Mouse (Mus musculus) liver, embryonic 14.5 days (tissue): Measurements from ENCODE around the gene Chpf. TPM values are rescaled to one million over a fixed set of nuclear protein-coding genes. Genes with fewer than 3 reads are reported as not detected.
A peak's percentile ranks its signal among the peaks of the same experiment; 100 is the strongest.

Experiments used
- ATAC-seq: fragments of 200-750 bp; cut with Nextera tagmentation; 2 replicates; pipeline ENCODE4 v1.8.0; 2017; ENCODE audit warnings: moderate number of reproducible peaks, mild to moderate bottlenecking, moderate library complexity; ENCODE audit not compliant: insufficient read depth
- DNase-seq, 3 experiments: peaks; one replicate each; pipeline ENCODE4 v3.0.0-alpha.2; 2012 to 2013; ENCODE audit warnings: low read depth in 3 of 3, low spot score in 3 of 3
- H3K27ac ChIP-seq: fragments of 300-500 bp; sonication (generic); 2 replicates; pipeline ENCODE4 v1.5.1; 2014; ENCODE audit warnings: moderate library complexity, mild to moderate bottlenecking, control low read depth, inconsistent platforms
- H3K27me3 ChIP-seq: fragments of 300-500 bp; sonication (generic); 2 replicates; pipeline ENCODE4 v1.6.1; 2014; ENCODE audit warnings: mild to moderate bottlenecking, low read length, moderate library complexity; ENCODE audit not compliant: control insufficient read depth, insufficient read depth
- H3K36me3 ChIP-seq: fragments of 300-500 bp; sonication (generic); replicated peaks from 2 replicates; pipeline ENCODE4 v1.6.1; 2014; ENCODE audit warnings: low read depth; ENCODE audit not compliant: control insufficient read depth, insufficient read depth
- H3K4me1 ChIP-seq, 2 experiments: fragments of 200-500 bp in 1 of 2; fragments of 300-500 bp in 1 of 2; sonication (generic) in 1 of 2; replicated peaks; 2 replicates each; pipeline ENCODE4 v1.6.1; 2012 to 2014; ENCODE audit warnings: antibody characterized with exemption in 1 of 2, inconsistent platforms in 1 of 2, low read length in 1 of 2; ENCODE audit not compliant: control insufficient read depth in 2 of 2, insufficient read depth in 2 of 2
- H3K4me2 ChIP-seq: fragments of 300-500 bp; sonication (generic); 2 replicates; pipeline ENCODE4 v1.6.1; 2014; ENCODE audit warnings: low read depth, mild to moderate bottlenecking, control low read depth, moderate library complexity
- H3K4me3 ChIP-seq, 2 experiments: fragments of 200-500 bp in 1 of 2; fragments of 300-500 bp in 1 of 2; sonication (generic) in 1 of 2; 2 replicates each; pipeline ENCODE4 v1.5.1; 2012 to 2014; ENCODE audit warnings: low read depth in 2 of 2, low read length in 2 of 2, mild to moderate bottlenecking in 2 of 2, control low read depth in 1 of 2, inconsistent platforms in 1 of 2, moderate library complexity in 1 of 2; ENCODE audit not compliant: insufficient read depth in 1 of 2
- H3K9ac ChIP-seq: fragments of 300-500 bp; sonication (generic); replicated peaks from 2 replicates; pipeline ENCODE4 v1.6.1; 2014; ENCODE audit warnings: mild to moderate bottlenecking, control low read depth, moderate library complexity
- H3K9me3 ChIP-seq: fragments of 300-500 bp; sonication (generic); 2 replicates; pipeline ENCODE4 v1.6.1; 2016; ENCODE audit warnings: low read length, mixed read lengths; ENCODE audit not compliant: control insufficient read depth
- CTCF ChIP-seq: IDR thresholded peaks from 2 replicates; pipeline ENCODE4 v1.5.1; 2016; ENCODE audit warnings: antibody characterized with exemption, low read depth, control low read depth
- EP300 ChIP-seq: IDR thresholded peaks from 2 replicates; pipeline ENCODE4 v1.6.1; 2016; ENCODE audit warnings: antibody characterized with exemption, low read depth
- WGBS: fragments of 180-500 bp; shearing (Covaris S2); extraction: QIAGEN DNeasy Blood & Tissue Kit; methylation state at CpG from one replicate; pipeline ENCODE4 v1.1.7; 2014; ENCODE audit not compliant: insufficient replicate concordance; 5-methylcytosine and 5-hydroxymethylcytosine counted together
- polyA plus RNA-seq, 2 experiments: library from polyadenylated mRNA; depleted of rRNA in 1 of 2; stranded (reverse) in 1 of 2; unstranded in 1 of 2; fragments of >200 nt; fragmentation: Nextera tagmentation in 1 of 2; extraction: Ambion mirVana in 1 of 2; gene quantifications; 2 replicates each; pipeline versions ENCODE4 v1.2.1 to v1.2.3; 2012 to 2014

Chpf gene
- polyA plus RNA-seq (2012; rRNA removed) (5.0 and 5.2 TPM in 2 replicates), polyA plus RNA-seq (2014; fragmentation: Nextera tagmentation; extraction: Ambion mirVana) (2.8 and 3.6 TPM in 2 replicates)

GRCm38 (mm10) chr1:75478916-75479634 is at the start of gene Chpf, which contains the start of gene Tmem198:
TSS of gene Chpf (minus strand) at chr1:75479307.
TSS of gene Tmem198 (plus strand) at chr1:75479532.
- Histone ChIP-seq H3K9me3 (no peaks in the 10 kb centered on the region), H3K4me1 (peaks cover 7 to 9% of the 10 kb centered on the region in 2 experiments), H3K4me3 (peak within 1 kb of the TSS; percentile 63 to 64), H3K9ac (peak within 1 kb of the TSS; percentile 54), H3K4me2 (peak within 1 kb of the TSS; percentile 90), H3K36me3 (no peaks in the 10 kb centered on the region), H3K27ac (no peak within 1 kb of the TSS), H3K27me3 (peaks cover 52% of the 10 kb centered on the region)
- ATAC-seq (peak; percentile 88), DNase-seq (peak; percentile 73 to 79 (median 76))
- under 1% methylated on average over 72 of the region's 76 CpGs for WGBS
- TF ChIP-seq EP300 = no peak
- TF ChIP-seq CTCF = no peak

- TF ChIP-seq EP300 (no peak), CTCF (no peak)
- no peaks in the 10 kb centered on the region for H3K36me3 ChIP-seq
- H3K4me3 ChIP-seq = no peak overlapping the region
- no peaks in the 10 kb centered on the region for H3K27me3 ChIP-seq
- H3K4me2 ChIP-seq = no peak overlapping the region
- DNase-seq (no peak), ATAC-seq (no peak)
- 68% methylated on average over 7 of the region's 7 CpGs for WGBS
- H3K9me3 ChIP-seq = no peaks in the 10 kb centered on the region
- H3K9ac ChIP-seq = no peak overlapping the region
- H3K4me1 ChIP-seq = peaks cover 7 to 9% of the 10 kb centered on the region in 2 experiments; a peak in 3 of 4 replicates
- no peak overlapping the region for H3K27ac ChIP-seq
These were observed 45.6 kb upstream of the Chpf start for GRCm38 (mm10) chr1:75524679-75525078.

- under 1% methylated on average over 46 of the region's 46 CpGs for WGBS
These were observed 42.4 kb upstream of the Chpf start, which contains the start of gene Stk11ip for GRCm38 (mm10) chr1:75521321-75522031. TSS of gene Stk11ip (plus strand) at chr1:75521529.

GRCm38 (mm10) chr1:75519576-75519975 is 40.5 kb upstream of the Chpf start:
- Histone ChIP-seq H3K4me1 (peaks cover 7 to 9% of the 10 kb centered on the region in 2 experiments; a peak in 3 of 4 replicates), H3K36me3 (no peaks in the 10 kb centered on the region), H3K9ac (no peak overlapping the region), H3K27me3 (no peaks in the 10 kb centered on the region), H3K9me3 (no peaks in the 10 kb centered on the region), H3K4me3 (no peak overlapping the region), H3K4me2 (no peak overlapping the region), H3K27ac (no peak overlapping the region)
- 60% methylated on average over 5 of the region's 5 CpGs for WGBS
- ATAC-seq = no peak
- no peak for TF ChIP-seq CTCF
- TF ChIP-seq EP300 = no peak
- DNase-seq = no peak

More at GRCm38 (mm10) chr1:75521321-75522031, 42.4 kb upstream of the Chpf start, which contains the start of gene Stk11ip:
- ATAC-seq (peak; percentile 96), DNase-seq (peak; percentile 84 to 90 (median 87))
- Histone ChIP-seq H3K9ac (peak within 1 kb of the TSS; percentile 70), H3K4me1 (peaks cover 7 to 9% of the 10 kb centered on the region in 2 experiments; a peak in 3 of 4 replicates), H3K27me3 (no peaks in the 10 kb centered on the region), H3K9me3 (no peaks in the 10 kb centered on the region), H3K4me3 (peak within 1 kb of the TSS; percentile 89 to 90), H3K4me2 (peak within 1 kb of the TSS; percentile 87), H3K36me3 (no peaks in the 10 kb centered on the region), H3K27ac (peak within 1 kb of the TSS; percentile 77)
- TF ChIP-seq CTCF (no peak), EP300 (no peak)

GRCm38 (mm10) chr1:75518427-75518826 is 39.3 kb upstream of the Chpf start:
- no peak overlapping the region for H3K9ac ChIP-seq
- no peak overlapping the region for H3K27ac ChIP-seq

More at GRCm38 (mm10) chr1:75518427-75518826, 39.3 kb upstream of the Chpf start:
- Histone ChIP-seq H3K27me3 (no peaks in the 10 kb centered on the region), H3K36me3 (no peaks in the 10 kb centered on the region), H3K9me3 (no peaks in the 10 kb centered on the region), H3K4me2 (no peak overlapping the region), H3K4me3 (no peak overlapping the region), H3K4me1 (peaks cover 7 to 9% of the 10 kb centered on the region in 2 experiments; a peak in 3 of 4 replicates)
- no peak for ATAC-seq
- TF ChIP-seq CTCF = no peak
- no peak for TF ChIP-seq EP300
- DNase-seq = no peak
- 68% methylated on average over 4 of the region's 4 CpGs for WGBS
